Mouse (Mus musculus) kidney, embryonic 14.5 days (tissue): Measurements from ENCODE around the gene Gm9918. TPM values are rescaled to one million over a fixed set of nuclear protein-coding genes. Genes with fewer than 3 reads are reported as not detected.
A peak's percentile ranks its signal among the peaks of the same experiment; 100 is the strongest.

Experiments
- ATAC-seq: fragments of 200-750 bp; cut with Nextera tagmentation; 2 replicates; pipeline ENCODE4 v1.8.0; 2017; ENCODE audit warnings: moderate number of reproducible peaks, mild to moderate bottlenecking, moderate TSS enrichment, moderate library complexity; ENCODE audit not compliant: low FRiP score, low TSS enrichment
- H3K27ac ChIP-seq: fragments of 300-500 bp; sonication (generic); 2 replicates; pipeline ENCODE4 v1.5.1; 2014; ENCODE audit warnings: low read depth, mild to moderate bottlenecking, low read length, moderate library complexity, mixed read lengths
- H3K27me3 ChIP-seq: fragments of 300-500 bp; sonication (generic); 2 replicates; pipeline ENCODE4 v1.6.1; 2014; ENCODE audit warnings: mild to moderate bottlenecking, low read length; ENCODE audit not compliant: control insufficient read depth, insufficient read depth
- H3K36me3 ChIP-seq: fragments of 300-500 bp; sonication (generic); 2 replicates; pipeline ENCODE4 v1.6.1; 2014; ENCODE audit warnings: low read length, mixed read lengths; ENCODE audit not compliant: control insufficient read depth, insufficient read depth
- H3K4me1 ChIP-seq: fragments of 300-500 bp; sonication (generic); 2 replicates; pipeline ENCODE4 v1.6.1; 2014; ENCODE audit warnings: low read length, mixed read lengths; ENCODE audit not compliant: control insufficient read depth, insufficient read depth
- H3K4me2 ChIP-seq: fragments of 300-500 bp; sonication (generic); replicated peaks from 2 replicates; pipeline ENCODE4 v1.6.1; 2014; ENCODE audit warnings: low read depth, mild to moderate bottlenecking, low read length
- H3K4me3 ChIP-seq: fragments of 300-500 bp; sonication (generic); 2 replicates; pipeline ENCODE4 v1.5.1; 2014; ENCODE audit warnings: mild to moderate bottlenecking, low read length
- H3K9ac ChIP-seq: fragments of 300-500 bp; sonication (generic); 2 replicates; pipeline ENCODE4 v1.6.1; 2014; ENCODE audit warnings: low read depth, mild to moderate bottlenecking, low read length, moderate library complexity
- H3K9me3 ChIP-seq: fragments of 300-500 bp; sonication (generic); 2 replicates; pipeline ENCODE4 v1.6.1; 2016; ENCODE audit warnings: low read length; ENCODE audit not compliant: control insufficient read depth
- WGBS: fragments of 180-500 bp; shearing (Covaris S2); extraction: QIAGEN DNeasy Blood & Tissue Kit; methylation state at CpG from one replicate; pipeline ENCODE4 v1.1.7; 2014; 5-methylcytosine and 5-hydroxymethylcytosine counted together
- polyA plus RNA-seq: library from polyadenylated mRNA; unstranded; fragments of >200 nt; fragmentation: Nextera tagmentation; extraction: Ambion mirVana; gene quantifications from 2 replicates; pipeline ENCODE4 v1.2.1, GENCODE M21; 2014

The Gm9918 gene
- polyA plus RNA-seq, 1 experiment from 2014 or later = 0.84 TPM

DNA sequence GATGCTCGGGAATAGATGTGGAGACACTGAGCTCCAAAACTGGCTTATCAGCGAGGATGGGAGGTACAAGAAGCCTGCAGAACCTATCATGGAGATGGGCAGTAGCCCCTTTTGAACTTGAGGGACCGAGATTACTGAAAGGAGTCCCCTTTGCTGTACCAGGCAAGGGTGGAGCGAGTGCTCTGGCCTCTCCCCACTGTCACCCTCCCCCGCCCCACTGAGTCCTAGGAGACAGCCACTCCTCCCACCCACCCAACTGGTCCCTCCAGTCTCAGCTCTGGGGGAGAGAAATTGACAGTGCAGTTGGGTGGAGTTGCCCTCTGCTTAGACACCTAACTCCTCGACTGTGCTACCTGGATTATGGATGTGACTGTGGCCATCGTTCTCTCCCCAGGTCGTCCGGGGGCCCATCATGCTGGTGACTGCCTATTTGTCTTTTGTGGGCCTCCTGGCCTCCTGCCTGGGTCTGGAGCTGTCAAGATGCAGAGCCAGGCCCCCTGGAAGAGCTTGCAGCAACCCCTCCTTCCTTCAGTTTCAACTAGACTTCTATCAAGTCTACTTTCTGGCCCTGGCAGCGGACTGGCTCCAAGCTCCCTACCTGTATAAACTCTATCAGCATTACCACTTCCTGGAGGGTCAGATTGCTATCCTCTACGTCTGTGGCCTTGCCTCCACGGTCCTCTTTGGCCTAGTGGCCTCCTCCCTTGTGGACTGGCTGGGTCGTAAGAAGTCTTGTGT is 9.6 kb downstream of the Gm9918 start:
- peak overlapping the region; percentile 81 for H3K9ac ChIP-seq
- ATAC-seq = peak; percentile 16; the same call in 1 of the 2 replicates
- no peaks in the 10 kb centered on the region for H3K9me3 ChIP-seq
- 23% methylated on average over 13 of the region's 13 CpGs for WGBS
- peak overlapping the region; percentile 90 for H3K27ac ChIP-seq
- H3K4me3 ChIP-seq = peak overlapping the region; percentile 89
- H3K36me3 ChIP-seq = peaks cover 12% of the 10 kb centered on the region
- H3K4me2 ChIP-seq = peak overlapping the region; percentile 88
- peaks cover 13% of the 10 kb centered on the region for H3K4me1 ChIP-seq
- no peaks in the 10 kb centered on the region for H3K27me3 ChIP-seq

DNA sequence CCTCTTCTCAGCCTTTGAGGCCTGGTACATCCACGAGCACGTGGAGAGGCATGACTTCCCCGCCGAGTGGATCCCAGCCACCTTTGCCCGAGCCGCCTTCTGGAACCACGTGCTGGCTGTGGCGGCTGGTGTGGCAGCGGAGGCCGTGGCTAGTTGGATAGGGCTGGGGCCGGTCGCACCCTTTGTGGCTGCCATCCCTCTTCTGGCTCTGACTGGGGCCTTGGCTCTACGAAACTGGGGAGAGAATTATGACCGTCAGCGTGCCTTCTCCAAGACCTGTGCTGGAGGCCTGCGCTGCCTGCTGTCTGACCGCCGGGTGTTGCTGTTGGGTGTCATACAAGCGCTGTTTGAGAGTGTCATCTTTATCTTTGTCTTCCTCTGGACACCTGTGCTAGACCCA is 10.3 kb downstream of the Gm9918 start:
- H3K36me3 ChIP-seq = peaks cover 12% of the 10 kb centered on the region
- ATAC-seq = no peak
- H3K27ac ChIP-seq = no peak overlapping the region
- peaks cover 14% of the 10 kb centered on the region for H3K4me1 ChIP-seq
- no peaks in the 10 kb centered on the region for H3K9me3 ChIP-seq
- 93% methylated on average over 19 of the region's 19 CpGs for WGBS
- H3K9ac ChIP-seq = no peak overlapping the region
- H3K27me3 ChIP-seq = no peaks in the 10 kb centered on the region
- H3K4me3 ChIP-seq = peak overlapping the region; percentile 89
- H3K4me2 ChIP-seq = peak overlapping the region; percentile 88

DNA sequence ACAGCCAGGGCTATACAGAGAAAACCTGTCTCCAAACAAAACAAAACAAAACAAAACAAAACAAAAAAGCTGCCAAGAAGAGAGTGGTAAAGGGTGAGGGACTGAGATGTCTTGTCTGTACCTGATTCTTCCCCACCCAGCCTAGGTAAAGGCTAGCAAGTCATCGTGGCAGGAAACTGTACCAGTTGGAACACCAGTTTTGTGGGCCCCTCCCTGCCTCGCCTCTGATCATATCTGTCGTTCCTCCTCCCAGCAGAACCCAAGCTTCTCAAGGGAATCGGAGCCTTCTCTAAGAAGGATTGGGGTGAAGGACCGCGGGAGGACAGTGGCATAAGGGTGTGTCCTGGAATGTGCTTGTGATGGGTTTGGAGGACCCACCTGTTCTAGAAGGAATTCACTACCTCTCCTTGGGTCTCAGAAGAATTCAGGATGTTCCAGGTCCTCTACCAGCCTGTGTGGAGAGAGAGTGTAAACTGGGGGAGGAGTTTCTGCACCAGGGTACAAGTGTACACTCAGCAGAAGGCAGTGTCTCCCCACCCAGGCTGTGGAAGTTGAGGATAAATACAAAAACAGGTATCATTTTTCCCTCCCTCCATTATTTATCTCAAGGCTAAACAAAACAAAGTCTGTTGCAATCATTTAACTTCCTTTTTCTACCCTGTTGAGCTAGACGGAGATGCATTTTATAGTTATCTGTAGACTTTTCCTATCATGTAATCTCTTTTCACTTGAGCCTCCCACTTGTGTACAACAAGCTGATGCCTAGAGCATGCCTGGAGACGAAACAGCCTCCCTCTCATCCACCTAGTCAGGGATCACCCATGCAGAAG is 12.3 kb downstream of the Gm9918 start:
- H3K4me1 ChIP-seq = peaks cover 14% of the 10 kb centered on the region
- ATAC-seq = no peak
- H3K4me2 ChIP-seq = no peak overlapping the region
- H3K4me3 ChIP-seq = no peak overlapping the region
- no peaks in the 10 kb centered on the region for H3K27me3 ChIP-seq
- H3K9me3 ChIP-seq = no peaks in the 10 kb centered on the region
- no peak overlapping the region for H3K9ac ChIP-seq
- 82% methylated on average over 8 of the region's 8 CpGs for WGBS
- no peak overlapping the region for H3K27ac ChIP-seq
- H3K36me3 ChIP-seq = peaks cover 12% of the 10 kb centered on the region

DNA sequence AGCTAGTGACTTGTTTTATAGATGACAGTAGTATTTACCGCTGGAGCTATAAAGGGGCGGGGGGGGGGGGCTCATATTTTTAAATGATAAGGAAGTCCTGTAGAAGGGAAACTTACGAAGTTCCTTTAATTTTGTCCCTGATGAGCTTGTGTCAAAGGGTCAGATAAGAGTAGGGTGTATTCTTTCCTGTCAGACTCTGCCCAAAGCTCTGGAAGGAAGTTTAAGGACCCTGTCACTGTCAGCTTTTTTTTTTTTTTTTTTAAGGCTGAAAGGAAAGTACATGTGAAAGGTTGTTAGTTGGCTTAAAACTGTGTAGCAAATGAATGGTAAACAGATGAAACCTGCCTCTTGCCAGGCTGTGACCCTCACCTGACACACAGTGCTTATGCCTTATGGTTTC is 13.3 kb downstream of the Gm9918 start:
- Histone ChIP-seq H3K9ac (no peak overlapping the region), H3K36me3 (peaks cover 12% of the 10 kb centered on the region), H3K4me1 (peaks cover 14% of the 10 kb centered on the region), H3K4me3 (no peak overlapping the region), H3K4me2 (no peak overlapping the region), H3K27ac (no peak overlapping the region), H3K27me3 (no peaks in the 10 kb centered on the region), H3K9me3 (no peaks in the 10 kb centered on the region)
- no peak for ATAC-seq
- 75% methylated on average over 3 of the region's 3 CpGs for WGBS

DNA sequence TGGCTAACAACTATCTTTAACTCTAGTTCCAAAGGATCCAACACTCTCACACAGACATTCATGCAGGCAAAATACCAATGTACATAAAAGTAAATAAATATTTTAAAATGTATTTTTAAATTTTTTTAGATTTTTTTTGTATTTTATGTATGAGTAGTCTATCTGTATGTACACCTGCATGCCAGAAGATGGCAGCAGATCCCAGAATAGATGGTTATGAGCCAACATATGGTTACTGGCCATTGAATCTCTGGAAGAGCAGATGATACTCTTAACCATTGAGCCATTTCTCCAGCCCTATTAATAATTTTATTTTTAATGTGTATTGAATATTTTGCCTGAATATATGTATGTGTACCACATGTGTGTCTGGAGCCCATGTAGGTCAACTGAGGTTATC is 17.0 kb downstream of the Gm9918 start:
- Histone ChIP-seq H3K4me1 (0 out of 2 replicates have a peak, but pooled peaks cover 3% of the 10 kb centered on the region), H3K27ac (no peak overlapping the region), H3K36me3 (no peaks in the 10 kb centered on the region), H3K4me2 (no peak overlapping the region), H3K9ac (no peak overlapping the region), H3K27me3 (no peaks in the 10 kb centered on the region), H3K9me3 (no peaks in the 10 kb centered on the region), H3K4me3 (no peak overlapping the region)
- no peak for ATAC-seq

DNA sequence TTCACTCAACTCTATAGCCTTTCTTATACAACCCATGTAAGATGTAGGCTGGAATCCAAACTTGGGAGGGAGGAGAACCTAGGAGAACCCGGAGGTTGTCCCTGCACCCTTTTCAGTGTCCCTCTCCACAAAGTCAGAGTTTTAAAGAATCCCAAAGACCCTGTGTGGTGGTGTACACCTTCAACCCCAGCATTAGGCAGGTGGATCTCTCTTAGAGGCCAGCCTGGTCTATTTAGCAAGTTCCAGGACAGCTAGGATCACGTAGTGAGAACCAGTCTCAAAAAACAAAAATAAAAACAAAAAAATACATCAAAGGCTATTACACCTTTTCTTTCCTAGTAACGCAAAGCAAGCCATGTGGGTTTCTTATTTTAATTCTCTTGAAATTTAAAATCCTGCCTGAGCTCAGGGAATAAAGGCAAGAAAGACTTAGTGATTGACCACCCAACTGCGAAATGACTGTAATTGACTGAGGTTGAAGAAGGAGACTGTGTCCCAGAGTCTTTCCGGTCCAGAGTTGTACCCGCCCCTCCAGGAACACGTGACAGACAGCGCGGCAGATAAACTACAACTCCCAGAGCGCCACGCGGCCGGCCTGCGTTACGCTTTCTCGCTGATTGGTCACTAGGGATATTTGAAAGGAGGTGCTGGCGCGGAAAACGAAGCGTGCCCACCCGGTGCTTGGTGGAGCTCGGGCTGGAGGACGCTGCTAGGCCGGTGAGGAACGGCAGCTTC is 25.4 kb downstream of the Gm9918 start, which contains the start of gene Espl1:
TSS of gene Espl1 (plus strand) at position 634 of the 735 bp plus-strand sequence.
- Histone ChIP-seq H3K4me1 (no peaks in the 10 kb centered on the region), H3K9ac (peak within 1 kb of the TSS; percentile 67), H3K9me3 (no peaks in the 10 kb centered on the region), H3K4me3 (peak within 1 kb of the TSS; percentile 72), H3K27me3 (no peaks in the 10 kb centered on the region), H3K27ac (no peak within 1 kb of the TSS), H3K36me3 (peaks cover 30% of the 10 kb centered on the region), H3K4me2 (peak within 1 kb of the TSS; percentile 67)
- WGBS = 6% methylated on average over 25 of the region's 25 CpGs
- peak; percentile 98 for ATAC-seq

DNA sequence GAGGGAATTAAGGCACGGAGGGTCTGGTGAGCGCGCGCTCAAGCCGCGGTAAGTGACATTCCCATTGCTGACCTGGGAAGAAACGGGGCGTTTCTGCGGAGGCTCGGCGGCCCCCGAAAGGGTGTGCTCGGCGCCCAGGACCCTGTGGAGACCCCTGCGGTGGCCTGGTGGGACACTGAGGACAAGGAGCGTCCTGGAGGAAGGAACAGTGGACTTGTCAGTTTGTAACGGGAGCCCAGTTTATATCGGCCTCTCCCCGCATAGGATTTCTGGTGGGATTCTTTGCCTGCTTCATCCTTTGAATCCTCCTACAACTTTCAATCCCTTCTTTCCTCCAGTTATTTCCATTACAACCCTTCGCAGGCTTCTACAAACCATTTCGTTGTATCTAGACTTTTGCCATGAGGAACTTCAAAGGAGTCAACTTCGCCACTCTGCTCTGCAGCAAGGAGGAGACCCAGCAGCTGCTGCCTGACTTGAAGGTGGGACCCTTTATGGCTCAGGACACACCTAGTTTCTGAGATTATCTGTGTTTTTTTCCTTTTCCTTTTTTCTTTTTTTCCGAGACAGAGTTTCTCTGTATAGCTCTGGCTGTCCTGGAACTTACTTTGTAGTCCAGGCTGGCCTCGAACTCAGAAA is 26.1 kb downstream of the Gm9918 start:
- H3K27me3 ChIP-seq = no peaks in the 10 kb centered on the region
- H3K9ac ChIP-seq = peak overlapping the region; percentile 67
- H3K4me3 ChIP-seq = peak overlapping the region; percentile 72
- no peaks in the 10 kb centered on the region for H3K9me3 ChIP-seq
- 5% methylated on average over 24 of the region's 24 CpGs for WGBS
- peaks cover 36% of the 10 kb centered on the region for H3K36me3 ChIP-seq
- peak; percentile 69; the same call in 1 of the 2 replicates for ATAC-seq
- no peaks in the 10 kb centered on the region for H3K4me1 ChIP-seq
- no peak overlapping the region for H3K27ac ChIP-seq
- H3K4me2 ChIP-seq = peak overlapping the region; percentile 67

DNA sequence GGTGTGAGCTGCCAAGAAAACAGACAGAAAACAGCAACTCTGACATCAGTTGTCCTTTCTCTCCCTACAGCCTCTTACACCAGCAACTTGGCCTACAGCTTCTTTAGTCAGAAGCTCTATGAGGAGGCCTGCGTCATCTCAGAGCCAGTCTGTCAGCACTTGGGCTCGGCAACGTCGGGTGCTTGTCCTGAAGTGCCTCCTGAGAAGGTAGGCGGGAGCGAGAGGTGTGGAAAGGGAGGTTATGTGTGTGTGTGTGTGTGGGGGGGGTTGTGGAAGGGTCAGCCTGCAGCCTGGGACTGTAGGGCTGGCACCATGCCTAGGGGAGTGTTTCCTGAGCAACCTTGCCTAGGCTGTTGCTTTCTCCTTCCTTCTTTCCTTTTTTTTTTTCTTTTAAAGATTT is 32.2 kb downstream of the Gm9918 start:
- H3K4me2 ChIP-seq = no peak overlapping the region
- no peaks in the 10 kb centered on the region for H3K4me1 ChIP-seq
- H3K36me3 ChIP-seq = peaks cover 81% of the 10 kb centered on the region
- WGBS = 81% methylated on average over 6 of the region's 6 CpGs
- no peaks in the 10 kb centered on the region for H3K9me3 ChIP-seq
- no peak overlapping the region for H3K9ac ChIP-seq
- H3K27ac ChIP-seq = no peak overlapping the region
- no peak for ATAC-seq
- H3K27me3 ChIP-seq = no peaks in the 10 kb centered on the region
- no peak overlapping the region for H3K4me3 ChIP-seq
